Mouse (Mus musculus) midbrain, embryonic 15.5 days (tissue): Measurements from ENCODE around the gene Rnf214. TPM values are rescaled to one million over a fixed set of nuclear protein-coding genes. Genes with fewer than 3 reads are reported as not detected.
A peak's percentile ranks its signal among the peaks of the same experiment; 100 is the strongest.

Source experiments
- ATAC-seq: fragments of 200-750 bp; cut with Nextera tagmentation; replicated peaks from 2 replicates; pipeline ENCODE4 v1.8.0; 2017; ENCODE audit warnings: moderate TSS enrichment
- H3K27ac ChIP-seq: fragments of 300-500 bp; sonication (generic); 2 replicates; pipeline ENCODE4 v1.5.1; 2015; ENCODE audit warnings: mild to moderate bottlenecking, inconsistent platforms
- H3K27me3 ChIP-seq: fragments of 300-500 bp; sonication (generic); replicated peaks from 2 replicates; pipeline ENCODE4 v1.6.1; 2015; ENCODE audit warnings: inconsistent platforms
- H3K36me3 ChIP-seq: fragments of 300-500 bp; sonication (generic); replicated peaks from 2 replicates; pipeline ENCODE4 v1.6.1; 2015; ENCODE audit warnings: inconsistent platforms
- H3K4me1 ChIP-seq: fragments of 300-500 bp; sonication (generic); 2 replicates; pipeline ENCODE4 v1.6.1; 2015; ENCODE audit warnings: inconsistent platforms
- H3K4me2 ChIP-seq: fragments of 300-500 bp; sonication (generic); 2 replicates; pipeline ENCODE4 v1.6.1; 2015; ENCODE audit warnings: inconsistent platforms, mild to moderate bottlenecking, moderate library complexity
- H3K4me3 ChIP-seq: fragments of 300-500 bp; sonication (generic); 2 replicates; pipeline ENCODE4 v1.5.1; 2015; ENCODE audit warnings: mild to moderate bottlenecking, inconsistent platforms
- H3K9ac ChIP-seq: fragments of 300-500 bp; sonication (generic); 2 replicates; pipeline ENCODE4 v1.6.1; 2015; ENCODE audit warnings: mild to moderate bottlenecking, inconsistent platforms
- H3K9me3 ChIP-seq: fragments of 300-500 bp; sonication (generic); 2 replicates; pipeline ENCODE4 v1.6.1; 2016; ENCODE audit warnings: inconsistent platforms
- WGBS: fragments of 180-500 bp; shearing (Covaris S2); methylation state at CpG from one replicate; pipeline ENCODE4 v1.1.7; 2015; ENCODE audit warnings: mixed read lengths; 5-methylcytosine and 5-hydroxymethylcytosine counted together
- polyA plus RNA-seq: library from polyadenylated mRNA; unstranded; fragments of >200 nt; fragmentation: Nextera tagmentation; extraction: Ambion mirVana; gene quantifications from 2 replicates; pipeline ENCODE4 v1.2.1, GENCODE M21; 2015

The Rnf214 gene
- polyA plus RNA-seq, 1 experiment from 2014 or later, result 112 TPM

GRCm38 (mm10) chr9:45943628-45944505 lies 37.2 kb upstream of the Rnf214 start:
- Histone ChIP-seq H3K4me1 (no peaks in the 10 kb centered on the region), H3K36me3 (peaks cover 32% of the 10 kb centered on the region), H3K9ac (no peak overlapping the region), H3K4me2 (no peak overlapping the region), H3K27ac (no peak overlapping the region), H3K27me3 (no peaks in the 10 kb centered on the region), H3K4me3 (no peak overlapping the region), H3K9me3 (no peaks in the 10 kb centered on the region)
- WGBS, result 90% methylated on average over 8 of the region's 8 CpGs
- ATAC-seq, result no peak

GRCm38 (mm10) chr9:45942916-45943315 lies 36.2 kb upstream of the Rnf214 start:
- Histone ChIP-seq H3K36me3 (peaks cover 26% of the 10 kb centered on the region), H3K27ac (no peak overlapping the region), H3K9me3 (no peaks in the 10 kb centered on the region), H3K4me1 (no peaks in the 10 kb centered on the region), H3K4me3 (no peak overlapping the region), H3K27me3 (no peaks in the 10 kb centered on the region), H3K9ac (no peak overlapping the region), H3K4me2 (no peak overlapping the region)
- ATAC-seq, result no peak
- WGBS, result 96% methylated on average over 8 of the region's 8 CpGs

GRCm38 (mm10) chr9:45942464-45942863 lies 35.8 kb upstream of the Rnf214 start:
- Histone ChIP-seq H3K27me3 (no peaks in the 10 kb centered on the region), H3K9me3 (no peaks in the 10 kb centered on the region), H3K36me3 (peaks cover 22% of the 10 kb centered on the region), H3K4me1 (no peaks in the 10 kb centered on the region), H3K4me3 (no peak overlapping the region), H3K4me2 (no peak overlapping the region), H3K9ac (no peak overlapping the region), H3K27ac (no peak overlapping the region)
- ATAC-seq, result no peak
- 94% methylated on average over 16 of the region's 16 CpGs for WGBS

GRCm38 (mm10) chr9:45941329-45941888 lies 34.7 kb upstream of the Rnf214 start:
- no peak for ATAC-seq
- H3K36me3 ChIP-seq, result peaks cover 16% of the 10 kb centered on the region
- no peak overlapping the region for H3K4me2 ChIP-seq
- H3K9ac ChIP-seq, result no peak overlapping the region
- 65% methylated on average over 18 of the region's 18 CpGs for WGBS
- no peaks in the 10 kb centered on the region for H3K4me1 ChIP-seq
- no peaks in the 10 kb centered on the region for H3K9me3 ChIP-seq
- no peak overlapping the region for H3K4me3 ChIP-seq
- no peak overlapping the region for H3K27ac ChIP-seq
- H3K27me3 ChIP-seq, result no peaks in the 10 kb centered on the region

GRCm38 (mm10) chr9:45939794-45940193 lies 33.1 kb upstream of the Rnf214 start:
- no peaks in the 10 kb centered on the region for H3K9me3 ChIP-seq
- no peaks in the 10 kb centered on the region for H3K27me3 ChIP-seq
- 93% methylated on average over 6 of the region's 6 CpGs for WGBS
- no peak overlapping the region for H3K9ac ChIP-seq
- no peak overlapping the region for H3K4me3 ChIP-seq
- no peak overlapping the region for H3K4me2 ChIP-seq
- no peak for ATAC-seq
- H3K36me3 ChIP-seq, result peaks cover 7% of the 10 kb centered on the region
- no peak overlapping the region for H3K27ac ChIP-seq
- peaks cover 5% of the 10 kb centered on the region for H3K4me1 ChIP-seq

GRCm38 (mm10) chr9:45938952-45939637 lies 32.4 kb upstream of the Rnf214 start:
- no peak overlapping the region for H3K9ac ChIP-seq
- no peaks in the 10 kb centered on the region for H3K27me3 ChIP-seq
- H3K4me3 ChIP-seq, result no peak overlapping the region
- no peak overlapping the region for H3K4me2 ChIP-seq
- peaks cover 5% of the 10 kb centered on the region for H3K4me1 ChIP-seq
- no peak overlapping the region for H3K27ac ChIP-seq
- peaks cover 7% of the 10 kb centered on the region for H3K36me3 ChIP-seq
- WGBS, result 90% methylated on average over 15 of the region's 15 CpGs
- no peaks in the 10 kb centered on the region for H3K9me3 ChIP-seq
- ATAC-seq, result no peak

GRCm38 (mm10) chr9:45938088-45938487 lies 31.4 kb upstream of the Rnf214 start:
- WGBS, result 90% methylated on average over 8 of the region's 8 CpGs
- Histone ChIP-seq H3K4me3 (no peak overlapping the region), H3K27me3 (no peaks in the 10 kb centered on the region), H3K4me1 (peaks cover 5% of the 10 kb centered on the region), H3K9me3 (no peaks in the 10 kb centered on the region), H3K4me2 (no peak overlapping the region), H3K36me3 (peaks cover 7% of the 10 kb centered on the region), H3K9ac (no peak overlapping the region), H3K27ac (no peak overlapping the region)
- no peak for ATAC-seq

- no peak overlapping the region for H3K4me2 ChIP-seq
- no peak overlapping the region for H3K4me3 ChIP-seq
- H3K9me3 ChIP-seq, result no peaks in the 10 kb centered on the region
- peaks cover 5% of the 10 kb centered on the region for H3K4me1 ChIP-seq
- no peak overlapping the region for H3K9ac ChIP-seq
- H3K27ac ChIP-seq, result no peak overlapping the region
- ATAC-seq, result no peak
- no peaks in the 10 kb centered on the region for H3K27me3 ChIP-seq
- no peaks in the 10 kb centered on the region; the same call in 1 of the 2 replicates for H3K36me3 ChIP-seq
- WGBS, result 24% methylated on average over 3 of the region's 3 CpGs
Observed at GRCm38 (mm10) chr9:45936883-45937282, 30.2 kb upstream of the Rnf214 start.

- no peaks in the 10 kb centered on the region for H3K9me3 ChIP-seq
- H3K27me3 ChIP-seq, result no peaks in the 10 kb centered on the region
- H3K9ac ChIP-seq, result no peak within 1 kb of the TSS
- H3K27ac ChIP-seq, result no peak within 1 kb of the TSS
- peaks cover 8% of the 10 kb centered on the region; the same call in 1 of the 2 replicates for H3K36me3 ChIP-seq
- peaks cover 5% of the 10 kb centered on the region for H3K4me1 ChIP-seq
- no peak within 1 kb of the TSS for H3K4me3 ChIP-seq
- ATAC-seq, result no peak
- 10% methylated on average over 21 of the region's 21 CpGs for WGBS
- peak within 1 kb of the TSS; percentile 27 for H3K4me2 ChIP-seq
Observed at GRCm38 (mm10) chr9:45935628-45936210, 29.0 kb upstream of the Rnf214 start, which contains the start of gene Tagln. Tagln (minus strand) TSS chr9:45936058.

- Histone ChIP-seq H3K27me3 (no peaks in the 10 kb centered on the region), H3K4me2 (no peak overlapping the region), H3K27ac (no peak overlapping the region), H3K4me3 (no peak overlapping the region), H3K36me3 (peaks cover 27% of the 10 kb centered on the region; the same call in 1 of the 2 replicates), H3K9me3 (no peaks in the 10 kb centered on the region), H3K9ac (no peak overlapping the region), H3K4me1 (peaks cover 5% of the 10 kb centered on the region)
- no peak for ATAC-seq
- WGBS, result 85% methylated on average over 11 of the region's 11 CpGs
Observed at GRCm38 (mm10) chr9:45932571-45933415, 26.1 kb upstream of the Rnf214 start.

- peaks cover 34% of the 10 kb centered on the region for H3K36me3 ChIP-seq
Observed at GRCm38 (mm10) chr9:45931958-45932357, 25.2 kb upstream of the Rnf214 start.

More at GRCm38 (mm10) chr9:45931958-45932357, 25.2 kb upstream of the Rnf214 start:
- ATAC-seq, result no peak
- Histone ChIP-seq H3K27ac (no peak overlapping the region), H3K9ac (no peak overlapping the region), H3K4me2 (no peak overlapping the region), H3K4me3 (no peak overlapping the region), H3K4me1 (peaks cover 5% of the 10 kb centered on the region), H3K27me3 (no peaks in the 10 kb centered on the region), H3K9me3 (no peaks in the 10 kb centered on the region)
- 59% methylated on average over 1 of the region's 1 CpGs for WGBS
